Mouse (Mus musculus) gastrocnemius, postnatal 36 days (tissue): ENCODE data around the gene Yap1. TPM values are rescaled to one million over a fixed set of nuclear protein-coding genes. Genes with fewer than 3 reads are reported as not detected.
"Not testable (repeated sequence)": the region's sequence is repeated elsewhere in the genome, so short reads cannot be mapped to it uniquely, and the experiment has no call there.

Experiments used
- DNase-seq, 2 experiments: peaks; one replicate each; pipeline ENCODE4 v3.0.0; 2022
- intact Hi-C: fragments of 180-260 bp; cut with DNase I; formaldehyde crosslinking; loops from one replicate; pipeline ENCODE4 v1.15.1; 2025
- total RNA-seq, 2 experiments: library from RNA; stranded (reverse); gene quantifications; 2 replicates each; pipeline ENCODE4 v1.2.3; 2021

Gene Yap1
- total RNA-seq, 2 experiments from 2014 or later, result 30.8 to 34.9 TPM

- no peak for DNase-seq
- intact Hi-C loops, result no loop called here
Measured at GRCm38 (mm10) chr9:7929552-7929951, 74.8 kb downstream of the Yap1 start.

- intact Hi-C loops, result no loop called here
- DNase-seq, result no peak
Measured at GRCm38 (mm10) chr9:7928866-7929265, 75.5 kb downstream of the Yap1 start.

- intact Hi-C loops, result no loop called here
- no peak for DNase-seq
Measured at GRCm38 (mm10) chr9:7928207-7928793, 76.1 kb downstream of the Yap1 start.

GRCm38 (mm10) chr9:7914925-7915324 lies 89.5 kb downstream of the Yap1 start:
- intact Hi-C loops, result no loop called here
- DNase-seq, result no peak

GRCm38 (mm10) chr9:7914487-7914886 lies 89.9 kb downstream of the Yap1 start:
- peak; percentile 17 to 37 for DNase-seq
- intact Hi-C loops, result no loop called here

GRCm38 (mm10) chr9:7913953-7914352 lies 90.4 kb downstream of the Yap1 start:
- intact Hi-C loops, result no loop called here
- no peak for DNase-seq

- DNase-seq, result no peak
Measured at GRCm38 (mm10) chr9:7907351-7907985, 96.9 kb downstream of the Yap1 start.

GRCm38 (mm10) chr9:7906564-7906963 lies 97.8 kb downstream of the Yap1 start:
- intact Hi-C loops, result loop anchor here (5.0 kb wide), 1 partner anchor 166 kb away; no protein-coding TSS in a partner anchor
- DNase-seq, result no peak

More at GRCm38 (mm10) chr9:7907351-7907985, 96.9 kb downstream of the Yap1 start:
- intact Hi-C loops, result loop anchor here (5.0 kb wide), 1 partner anchor 165 kb away; no protein-coding TSS in a partner anchor

- DNase-seq, result no peak
- intact Hi-C loops, result no loop called here
Measured at GRCm38 (mm10) chr9:7903825-7904224, 100.6 kb downstream of the Yap1 start.

- intact Hi-C loops, result no loop called here
- DNase-seq, result no peak
Measured at GRCm38 (mm10) chr9:7903262-7903661, 101.1 kb downstream of the Yap1 start.

- intact Hi-C loops, result no loop called here
- DNase-seq, result no peak
Measured at GRCm38 (mm10) chr9:7902311-7902710, 102.1 kb downstream of the Yap1 start.

- intact Hi-C loops, result no loop called here
- no peak for DNase-seq
Measured at GRCm38 (mm10) chr9:7900965-7901364, 103.4 kb downstream of the Yap1 start.

- DNase-seq, result peak; percentile 44 to 54
- intact Hi-C loops, result loop anchor here (2.0 to 10.0 kb wide), 3 partner anchors 183 to 307 kb away; no protein-coding TSS in a partner anchor
Measured at GRCm38 (mm10) chr9:7897502-7897901, 106.9 kb downstream of the Yap1 start.

- intact Hi-C loops, result loop anchor here (10.0 kb wide), 1 partner anchor 313 kb away; no protein-coding TSS in a partner anchor
- DNase-seq, result not testable (repeated sequence)
Measured at GRCm38 (mm10) chr9:7891796-7892195, 112.6 kb downstream of the Yap1 start.

- intact Hi-C loops, result loop anchor here (10.0 kb wide), 1 partner anchor 314 kb away; no protein-coding TSS in a partner anchor
Measured at GRCm38 (mm10) chr9:7891177-7891576, 113.2 kb downstream of the Yap1 start.

GRCm38 (mm10) chr9:7884346-7884745 lies 120.0 kb downstream of the Yap1 start:
- intact Hi-C loops, result no loop called here

More at GRCm38 (mm10) chr9:7891177-7891576, 113.2 kb downstream of the Yap1 start:
- DNase-seq, result no peak

GRCm38 (mm10) chr9:7882304-7882865 lies 122.0 kb downstream of the Yap1 start:
- intact Hi-C loops, result no loop called here
- no peak for DNase-seq

More at GRCm38 (mm10) chr9:7884346-7884745, 120.0 kb downstream of the Yap1 start:
- DNase-seq, result no peak
